Mouse (Mus musculus) lung, embryonic 15.5 days (tissue): ENCODE measurements around the gene Anxa4. TPM values are rescaled to one million over a fixed set of nuclear protein-coding genes. Genes with fewer than 3 reads are reported as not detected.
A peak's percentile ranks its signal among the peaks of the same experiment; 100 is the strongest.

ENCODE experiments used
- ATAC-seq: fragments of 200-750 bp; cut with Nextera tagmentation; 2 replicates; pipeline ENCODE4 v1.8.0; 2017; ENCODE audit warnings: moderate number of reproducible peaks, borderline replicate concordance; ENCODE audit not compliant: low FRiP score, low TSS enrichment; ENCODE audit errors: extremely low read depth
- H3K27ac ChIP-seq: fragments of 300-500 bp; sonication (generic); 2 replicates; pipeline ENCODE4 v1.5.1; 2015; ENCODE audit warnings: moderate library complexity, mild to moderate bottlenecking, inconsistent platforms
- H3K27me3 ChIP-seq: fragments of 300-500 bp; sonication (generic); 2 replicates; pipeline ENCODE4 v1.6.1; 2015; ENCODE audit warnings: inconsistent platforms
- H3K36me3 ChIP-seq: fragments of 300-500 bp; sonication (generic); 2 replicates; pipeline ENCODE4 v1.6.1; 2015; ENCODE audit warnings: inconsistent platforms
- H3K4me1 ChIP-seq: fragments of 300-500 bp; sonication (generic); 2 replicates; pipeline ENCODE4 v1.6.1; 2015; ENCODE audit warnings: inconsistent platforms
- H3K4me2 ChIP-seq: fragments of 300-500 bp; sonication (generic); 2 replicates; pipeline ENCODE4 v1.6.1; 2015; ENCODE audit warnings: inconsistent platforms, mild to moderate bottlenecking, moderate library complexity
- H3K4me3 ChIP-seq: fragments of 300-500 bp; sonication (generic); 2 replicates; pipeline ENCODE4 v1.5.1; 2015; ENCODE audit warnings: mild to moderate bottlenecking, inconsistent platforms
- H3K9ac ChIP-seq: fragments of 300-500 bp; sonication (generic); 2 replicates; pipeline ENCODE4 v1.6.1; 2015; ENCODE audit warnings: inconsistent platforms
- H3K9me3 ChIP-seq: fragments of 300-500 bp; sonication (generic); 2 replicates; pipeline ENCODE4 v1.6.1; 2016; ENCODE audit warnings: inconsistent platforms
- WGBS: fragments of 180-500 bp; shearing (Covaris S2); methylation state at CpG from one replicate; pipeline ENCODE4 v1.1.7; 2015; 5-methylcytosine and 5-hydroxymethylcytosine counted together
- polyA plus RNA-seq: library from polyadenylated mRNA; unstranded; fragments of >200 nt; fragmentation: Nextera tagmentation; extraction: Ambion mirVana; gene quantifications from 2 replicates; pipeline ENCODE4 v1.2.1, GENCODE M21; 2015

Gene Anxa4
- polyA plus RNA-seq, 1 experiment from 2014 or later: 130 TPM

GRCm38 (mm10) chr6:86800467-86800866 lies 7.1 kb upstream of the Anxa4 start:
- no peaks in the 10 kb centered on the region for H3K36me3 ChIP-seq
- H3K4me3 ChIP-seq: no peak overlapping the region
- no peak overlapping the region for H3K4me2 ChIP-seq
- H3K9me3 ChIP-seq: no peaks in the 10 kb centered on the region
- no peak overlapping the region for H3K9ac ChIP-seq
- WGBS: 91% methylated on average over 3 of the region's 3 CpGs
- H3K4me1 ChIP-seq: no peaks in the 10 kb centered on the region
- no peak for ATAC-seq
- no peak overlapping the region for H3K27ac ChIP-seq
- no peaks in the 10 kb centered on the region for H3K27me3 ChIP-seq

GRCm38 (mm10) chr6:86797455-86797854 lies 4.1 kb upstream of the Anxa4 start:
- 41% methylated on average over 4 of the region's 4 CpGs for WGBS
- Histone ChIP-seq H3K4me3 (no peak overlapping the region), H3K27ac (0 out of 2 replicates have a peak overlapping the region, but pooled peaks have one; percentile 22), H3K9ac (no peak overlapping the region), H3K4me1 (peaks cover 9% of the 10 kb centered on the region), H3K36me3 (no peaks in the 10 kb centered on the region), H3K27me3 (no peaks in the 10 kb centered on the region), H3K9me3 (no peaks in the 10 kb centered on the region), H3K4me2 (no peak overlapping the region)
- no peak for ATAC-seq

- Histone ChIP-seq H3K9me3 (no peaks in the 10 kb centered on the region), H3K4me2 (peak overlapping the region; percentile 96), H3K27me3 (no peaks in the 10 kb centered on the region; the same call in 1 of the 2 replicates), H3K9ac (peak overlapping the region; percentile 74), H3K36me3 (no peaks in the 10 kb centered on the region), H3K4me1 (peaks cover 26% of the 10 kb centered on the region), H3K27ac (no peak overlapping the region), H3K4me3 (peak overlapping the region; percentile 77)
- WGBS: 42% methylated on average over 5 of the region's 5 CpGs
- ATAC-seq: no peak
Observed at GRCm38 (mm10) chr6:86793957-86794356, 573 bp upstream of the Anxa4 start.

- WGBS: 49% methylated on average over 10 of the region's 10 CpGs
- H3K4me2 ChIP-seq: peak overlapping the region; percentile 16; the same call in 1 of the 2 replicates
- peaks cover 35% of the 10 kb centered on the region for H3K4me1 ChIP-seq
- peak overlapping the region; percentile 71 for H3K27ac ChIP-seq
- no peak for ATAC-seq
- H3K9me3 ChIP-seq: no peaks in the 10 kb centered on the region
- H3K9ac ChIP-seq: no peak overlapping the region
- H3K27me3 ChIP-seq: no peaks in the 10 kb centered on the region; the same call in 1 of the 2 replicates
- no peak overlapping the region for H3K4me3 ChIP-seq
- H3K36me3 ChIP-seq: no peaks in the 10 kb centered on the region
Observed at GRCm38 (mm10) chr6:86790351-86790943, 2.9 kb downstream of the Anxa4 start.

GRCm38 (mm10) chr6:86788242-86788641 lies 5.1 kb downstream of the Anxa4 start:
- Histone ChIP-seq H3K9ac (no peak overlapping the region), H3K27ac (peak overlapping the region; percentile 16; the same call in 1 of the 2 replicates), H3K4me3 (no peak overlapping the region), H3K4me1 (peaks cover 31% of the 10 kb centered on the region), H3K4me2 (no peak overlapping the region; the same call in 1 of the 2 replicates), H3K27me3 (no peaks in the 10 kb centered on the region; the same call in 1 of the 2 replicates), H3K9me3 (no peaks in the 10 kb centered on the region), H3K36me3 (no peaks in the 10 kb centered on the region)
- ATAC-seq: no peak
- 64% methylated on average over 4 of the region's 4 CpGs for WGBS

GRCm38 (mm10) chr6:86786545-86786944 lies 6.8 kb downstream of the Anxa4 start:
- Histone ChIP-seq H3K4me1 (peaks cover 20% of the 10 kb centered on the region), H3K9me3 (no peaks in the 10 kb centered on the region), H3K4me2 (no peak overlapping the region), H3K36me3 (no peaks in the 10 kb centered on the region), H3K27me3 (no peaks in the 10 kb centered on the region; the same call in 1 of the 2 replicates), H3K9ac (no peak overlapping the region), H3K4me3 (no peak overlapping the region), H3K27ac (no peak overlapping the region)
- 92% methylated on average over 3 of the region's 3 CpGs for WGBS
- ATAC-seq: no peak

GRCm38 (mm10) chr6:86784739-86785138 lies 8.6 kb downstream of the Anxa4 start:
- Histone ChIP-seq H3K4me3 (no peak overlapping the region), H3K36me3 (no peaks in the 10 kb centered on the region), H3K27me3 (no peaks in the 10 kb centered on the region), H3K9me3 (no peaks in the 10 kb centered on the region), H3K4me1 (peaks cover 14% of the 10 kb centered on the region), H3K4me2 (no peak overlapping the region), H3K9ac (no peak overlapping the region), H3K27ac (no peak overlapping the region)
- no peak for ATAC-seq
- 72% methylated on average over 3 of the region's 3 CpGs for WGBS

GRCm38 (mm10) chr6:86782342-86782741 lies 11.0 kb downstream of the Anxa4 start:
- Histone ChIP-seq H3K4me2 (no peak overlapping the region), H3K4me3 (no peak overlapping the region), H3K4me1 (peaks cover 5% of the 10 kb centered on the region; the same call in 1 of the 2 replicates), H3K27me3 (no peaks in the 10 kb centered on the region), H3K9me3 (no peaks in the 10 kb centered on the region), H3K9ac (no peak overlapping the region), H3K36me3 (no peaks in the 10 kb centered on the region), H3K27ac (no peak overlapping the region)
- 84% methylated on average over 2 of the region's 3 CpGs for whole genome bisulfite sequencing
- no peak for ATAC-seq

GRCm38 (mm10) chr6:86781361-86781957 lies 11.9 kb downstream of the Anxa4 start:
- no peak overlapping the region for H3K9ac ChIP-seq
- no peak overlapping the region for H3K27ac ChIP-seq
- H3K36me3 ChIP-seq: no peaks in the 10 kb centered on the region
- no peak for ATAC-seq
- no peak overlapping the region for H3K4me3 ChIP-seq
- no peaks in the 10 kb centered on the region for H3K9me3 ChIP-seq
- H3K4me2 ChIP-seq: no peak overlapping the region
- H3K4me1 ChIP-seq: peaks cover 5% of the 10 kb centered on the region; the same call in 1 of the 2 replicates
- 38% methylated on average over 2 of the region's 2 CpGs for WGBS
- H3K27me3 ChIP-seq: no peaks in the 10 kb centered on the region

GRCm38 (mm10) chr6:86778910-86779594 lies 14.3 kb downstream of the Anxa4 start:
- no peak for ATAC-seq
- Histone ChIP-seq H3K4me2 (no peak overlapping the region), H3K36me3 (no peaks in the 10 kb centered on the region), H3K9ac (no peak overlapping the region), H3K27me3 (no peaks in the 10 kb centered on the region), H3K4me3 (no peak overlapping the region), H3K27ac (no peak overlapping the region), H3K4me1 (no peaks in the 10 kb centered on the region), H3K9me3 (no peaks in the 10 kb centered on the region)
- WGBS: 90% methylated on average over 10 of the region's 10 CpGs

- ATAC-seq: no peak
- H3K4me3 ChIP-seq: no peak overlapping the region
- WGBS: 86% methylated on average over 3 of the region's 3 CpGs
- H3K4me1 ChIP-seq: no peaks in the 10 kb centered on the region
- H3K9me3 ChIP-seq: no peaks in the 10 kb centered on the region
- H3K36me3 ChIP-seq: no peaks in the 10 kb centered on the region
- H3K9ac ChIP-seq: no peak overlapping the region
- H3K27ac ChIP-seq: no peak overlapping the region
- H3K27me3 ChIP-seq: no peaks in the 10 kb centered on the region
- no peak overlapping the region for H3K4me2 ChIP-seq
Observed at GRCm38 (mm10) chr6:86777181-86777580, 16.2 kb downstream of the Anxa4 start.

- no peak for ATAC-seq
- Histone ChIP-seq H3K9me3 (no peaks in the 10 kb centered on the region), H3K27ac (no peak overlapping the region), H3K27me3 (no peaks in the 10 kb centered on the region), H3K4me3 (no peak overlapping the region), H3K4me2 (no peak overlapping the region), H3K9ac (no peak overlapping the region), H3K36me3 (no peaks in the 10 kb centered on the region), H3K4me1 (no peaks in the 10 kb centered on the region)
- 47% methylated on average over 4 of the region's 4 CpGs for whole genome bisulfite sequencing
Observed at GRCm38 (mm10) chr6:86776706-86777071, 16.7 kb downstream of the Anxa4 start.
